Mouse (Mus musculus) large intestine, adult 2 months (tissue): Measurements from ENCODE around the gene Slc2a3. TPM values are rescaled to one million over a fixed set of nuclear protein-coding genes. Genes with fewer than 3 reads are reported as not detected.
"Not testable (repeated sequence)": the region's sequence is repeated elsewhere in the genome, so short reads cannot be mapped to it uniquely, and the experiment has no call there.

Source experiments
- DNase-seq: peaks from one replicate; pipeline ENCODE4 v3.0.0-alpha.2; 2012; ENCODE audit warnings: low read depth, low spot score
- WGBS: fragments of 180-500 bp; shearing (Covaris S2); methylation state at CpG from one replicate; pipeline ENCODE4 v1.1.7; 2018; 5-methylcytosine and 5-hydroxymethylcytosine counted together
- polyA plus RNA-seq: library from polyadenylated mRNA; depleted of rRNA; stranded (reverse); fragments of >200 nt; gene quantifications from 2 replicates; pipeline ENCODE4 v1.2.3, GENCODE M21; 2012

Slc2a3 gene
- polyA plus RNA-seq, 1 experiment = 2.1 TPM

GRCm38 (mm10) chr6:122718224-122718623 lies 83.2 kb downstream of the Slc2a3 start:
- WGBS = 70% methylated on average over 1 of the region's 1 CpGs
- not testable (repeated sequence) for DNase-seq

GRCm38 (mm10) chr6:122715886-122716285 lies 85.6 kb downstream of the Slc2a3 start:
- DNase-seq = no peak
- WGBS = 31% methylated on average over 4 of the region's 4 CpGs

GRCm38 (mm10) chr6:122714707-122715365 lies 86.6 kb downstream of the Slc2a3 start:
- no peak for DNase-seq
- WGBS = 54% methylated on average over 7 of the region's 7 CpGs

- WGBS = 92% methylated on average over 7 of the region's 7 CpGs
These were observed 88.3 kb downstream of the Slc2a3 start for GRCm38 (mm10) chr6:122713116-122713515.

GRCm38 (mm10) chr6:122711455-122711854 lies 90.0 kb downstream of the Slc2a3 start:
- no peak for DNase-seq
- 66% methylated on average over 2 of the region's 2 CpGs for whole genome bisulfite sequencing

More at GRCm38 (mm10) chr6:122713116-122713515, 88.3 kb downstream of the Slc2a3 start:
- not testable (repeated sequence) for DNase-seq

- 58% methylated on average over 4 of the region's 4 CpGs for WGBS
- DNase-seq = no peak
These were observed 92.6 kb downstream of the Slc2a3 start for GRCm38 (mm10) chr6:122708826-122709225.

- DNase-seq = no peak
- WGBS = 30% methylated on average over 12 of the region's 12 CpGs
These were observed 94.2 kb downstream of the Slc2a3 start, which contains the start of gene Nanog for GRCm38 (mm10) chr6:122707036-122707800. Gene Nanog (plus strand): TSS chr6:122707489.

- no peak for DNase-seq
- 66% methylated on average over 12 of the region's 12 CpGs for WGBS
These were observed 95.1 kb downstream of the Slc2a3 start for GRCm38 (mm10) chr6:122706337-122706840.

GRCm38 (mm10) chr6:122703706-122704105 lies 97.7 kb downstream of the Slc2a3 start:
- 46% methylated on average over 1 of the region's 1 CpGs for WGBS

GRCm38 (mm10) chr6:122703251-122703650 lies 98.2 kb downstream of the Slc2a3 start:
- 34% methylated on average over 6 of the region's 6 CpGs for whole genome bisulfite sequencing
- no peak for DNase-seq

More at GRCm38 (mm10) chr6:122703706-122704105, 97.7 kb downstream of the Slc2a3 start:
- DNase-seq = no peak

- WGBS = 10% methylated on average over 20 of the region's 20 CpGs
- no peak for DNase-seq
These were observed 98.8 kb downstream of the Slc2a3 start for GRCm38 (mm10) chr6:122702480-122703124.

GRCm38 (mm10) chr6:122701816-122702215 lies 99.6 kb downstream of the Slc2a3 start:
- no peak for DNase-seq
- WGBS = 80% methylated on average over 5 of the region's 5 CpGs

GRCm38 (mm10) chr6:122699628-122700027 lies 101.8 kb downstream of the Slc2a3 start:
- WGBS = 78% methylated on average over 2 of the region's 2 CpGs
- not testable (repeated sequence) for DNase-seq

- WGBS = 86% methylated on average over 3 of the region's 3 CpGs
- no peak for DNase-seq
These were observed 106.0 kb downstream of the Slc2a3 start for GRCm38 (mm10) chr6:122695398-122695797.

- DNase-seq = no peak
- WGBS = 79% methylated on average over 5 of the region's 5 CpGs
These were observed 111.4 kb downstream of the Slc2a3 start for GRCm38 (mm10) chr6:122690082-122690481.

- WGBS = 72% methylated on average over 6 of the region's 6 CpGs
- no peak for DNase-seq
These were observed 111.9 kb downstream of the Slc2a3 start for GRCm38 (mm10) chr6:122689411-122690055.

- 87% methylated on average over 13 of the region's 13 CpGs for WGBS
- no peak for DNase-seq
These were observed 114.7 kb downstream of the Slc2a3 start for GRCm38 (mm10) chr6:122686709-122687108.

GRCm38 (mm10) chr6:122682646-122683045 lies 118.8 kb downstream of the Slc2a3 start:
- 82% methylated on average over 3 of the region's 3 CpGs for WGBS
- no peak for DNase-seq
